Mouse (Mus musculus) G1E (cell line): ENCODE measurements at regions not wholly inside any gene's neighbourhood (a gene's known extent, or its start where the extent isn't known, plus 50 kb on each side); places are given as distances from the start of the nearest gene placed in this dataset.

Experiments used
- ATAC-seq: 2 replicates; pipeline ENCODE4 v1.8.0; 2016; ENCODE audit warnings: mild to moderate bottlenecking; ENCODE audit not compliant: insufficient number of reproducible peaks, poor library complexity, low FRiP score, severe bottlenecking; ENCODE audit errors: extremely low read depth
- DNase-seq: peaks from one replicate; pipeline ENCODE4 v3.0.0; 2012; ENCODE audit warnings: low spot score
- H3K27me3 ChIP-seq: 2 replicates; pipeline ENCODE4 v1.6.1; 2012; ENCODE audit warnings: mild to moderate bottlenecking, low read length, inconsistent platforms; ENCODE audit not compliant: insufficient read depth
- H3K36me3 ChIP-seq: replicated peaks from 2 replicates; pipeline ENCODE3; 2012; ENCODE audit warnings: mild to moderate bottlenecking, inconsistent platforms
- H3K4me1 ChIP-seq: 2 replicates; pipeline ENCODE4 v1.6.1; 2012; ENCODE audit warnings: low read depth, low read length, inconsistent platforms, mixed read lengths; ENCODE audit not compliant: insufficient read depth
- H3K4me3 ChIP-seq: 2 replicates; pipeline ENCODE4 v1.5.1; 2012; ENCODE audit warnings: low read depth, mild to moderate bottlenecking, inconsistent platforms, low read length, moderate library complexity, mixed read lengths
- H3K9me3 ChIP-seq: replicated peaks from 2 replicates; pipeline ENCODE4 v1.6.1; 2012; ENCODE audit warnings: inconsistent platforms
- CTCF ChIP-seq: IDR thresholded peaks from 2 replicates; pipeline ENCODE4 v1.5.1; 2012; ENCODE audit warnings: low read depth, low read length, inconsistent platforms, mixed read lengths
- GATA1 ChIP-seq: IDR thresholded peaks from 2 replicates; pipeline ENCODE4 v1.6.1; 2012; ENCODE audit warnings: borderline replicate concordance, low read length, inconsistent platforms, mixed read lengths
- GATA2 ChIP-seq: IDR thresholded peaks from 2 replicates; pipeline ENCODE4 v1.6.1; 2012; ENCODE audit warnings: low read depth, low read length, inconsistent platforms, borderline replicate concordance
- POLR2AphosphoS5 ChIP-seq: IDR thresholded peaks from 2 replicates; pipeline ENCODE4 v1.6.1; 2012; ENCODE audit warnings: low read depth, low read length, inconsistent platforms; ENCODE audit not compliant: insufficient replicate concordance
- TAL1 ChIP-seq: conservative IDR thresholded peaks from 2 replicates; pipeline ENCODE4 v1.6.1; 2012; ENCODE audit warnings: low read depth, low read length, inconsistent platforms, mixed read lengths

DNA sequence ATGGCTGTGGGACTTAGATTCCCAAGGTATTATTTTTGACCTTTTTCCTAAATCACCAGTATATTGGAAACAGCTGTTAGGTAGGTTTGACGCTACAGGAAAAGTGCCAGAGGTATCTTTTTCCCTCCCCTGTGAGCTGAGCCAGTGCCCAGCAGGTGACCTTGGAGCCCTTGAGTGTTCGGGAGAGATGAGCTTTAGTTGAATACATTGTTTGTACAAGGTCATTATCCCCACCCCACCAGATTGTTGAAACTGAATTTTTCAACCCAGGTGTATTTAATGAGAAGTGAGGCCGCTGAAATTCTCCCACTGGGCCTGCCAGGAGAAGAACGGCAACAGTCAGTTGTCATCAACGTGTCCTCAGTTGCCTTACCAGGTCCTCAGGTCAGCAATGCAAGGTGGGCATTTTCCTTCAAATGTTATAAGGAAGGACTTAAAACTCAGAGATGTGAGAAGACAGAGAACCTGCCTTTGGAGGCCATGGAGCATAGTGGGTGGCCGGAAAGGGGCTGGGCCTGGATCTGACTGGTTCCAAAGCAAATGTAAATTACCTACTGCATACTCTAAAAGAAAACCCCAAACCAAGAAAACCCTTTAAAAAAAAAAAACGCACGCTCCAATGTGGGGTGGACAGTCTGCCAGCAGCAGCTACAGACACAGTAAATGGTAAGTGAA lies 172.2 kb downstream of the Gm12728 start:
- TF ChIP-seq GATA2 (no peak), GATA1 (no peak), POLR2AphosphoS5 (no peak), CTCF (no peak), TAL1 (no peak)
- DNase-seq (no peak), ATAC-seq (no peak)
- Histone ChIP-seq H3K36me3 (no peaks in the 10 kb centered on the region), H3K4me3 (no peak overlapping the region), H3K9me3 (peaks cover 63% of the 10 kb centered on the region), H3K4me1 (no peaks in the 10 kb centered on the region), H3K27me3 (no peaks in the 10 kb centered on the region)

DNA sequence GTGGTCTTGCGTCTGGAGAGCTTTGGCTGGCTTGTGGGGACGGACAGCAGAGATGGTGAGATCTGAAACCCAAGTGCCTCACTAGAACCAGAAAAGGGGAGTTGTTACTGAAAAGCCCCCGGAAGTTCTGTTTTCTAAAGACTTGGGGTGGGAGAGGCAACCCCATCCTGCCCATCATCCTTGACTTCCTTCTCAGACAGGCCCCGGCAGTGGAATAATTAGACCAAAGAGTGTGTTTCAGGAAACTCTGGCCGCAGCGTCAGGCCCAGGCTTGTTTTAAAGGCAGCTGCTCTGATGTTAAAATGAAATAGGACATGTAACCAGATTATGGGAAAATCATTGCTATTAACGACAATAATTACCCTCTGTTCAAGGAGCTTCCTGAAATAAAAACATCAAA lies 172.9 kb downstream of the Gm12728 start:
- no peaks in the 10 kb centered on the region for H3K36me3 ChIP-seq
- no peak overlapping the region for H3K4me3 ChIP-seq
- TF ChIP-seq GATA1 (no peak), CTCF (no peak), POLR2AphosphoS5 (no peak), TAL1 (no peak), GATA2 (no peak)
- ATAC-seq (no peak), DNase-seq (no peak)
- no peaks in the 10 kb centered on the region for H3K4me1 ChIP-seq
- H3K9me3 ChIP-seq, result peaks cover 64% of the 10 kb centered on the region
- H3K27me3 ChIP-seq, result no peaks in the 10 kb centered on the region

DNA sequence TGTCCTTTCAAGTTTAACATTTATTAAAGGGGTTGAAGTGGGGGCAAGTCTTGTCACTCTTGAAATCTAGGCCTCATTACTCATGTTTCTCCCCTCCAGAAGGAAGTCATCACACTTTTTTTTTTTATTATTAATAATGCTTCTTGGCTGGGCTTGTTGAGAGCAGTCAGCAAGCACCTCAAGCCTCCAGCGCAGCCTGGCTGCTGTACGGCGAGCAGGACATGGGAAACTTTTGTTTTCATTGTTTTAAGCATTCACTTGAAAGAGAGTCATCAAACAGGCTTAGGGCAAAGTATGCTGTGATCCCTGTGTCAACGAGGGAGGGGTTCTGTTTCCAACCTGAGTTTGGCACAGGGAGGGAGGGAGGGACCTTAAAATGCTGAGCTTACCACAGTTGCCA lies 178.7 kb downstream of the Gm12728 start:
- Histone ChIP-seq H3K9me3 (peaks cover 48% of the 10 kb centered on the region), H3K4me3 (no peak overlapping the region), H3K4me1 (no peaks in the 10 kb centered on the region), H3K36me3 (no peaks in the 10 kb centered on the region), H3K27me3 (no peaks in the 10 kb centered on the region)
- no peak for TF ChIP-seq CTCF
- no peak for TF ChIP-seq POLR2AphosphoS5
- TF ChIP-seq GATA2, result no peak
- TF ChIP-seq GATA1, result no peak
- no peak for TF ChIP-seq TAL1
- no peak for DNase-seq
- ATAC-seq, result no peak

DNA sequence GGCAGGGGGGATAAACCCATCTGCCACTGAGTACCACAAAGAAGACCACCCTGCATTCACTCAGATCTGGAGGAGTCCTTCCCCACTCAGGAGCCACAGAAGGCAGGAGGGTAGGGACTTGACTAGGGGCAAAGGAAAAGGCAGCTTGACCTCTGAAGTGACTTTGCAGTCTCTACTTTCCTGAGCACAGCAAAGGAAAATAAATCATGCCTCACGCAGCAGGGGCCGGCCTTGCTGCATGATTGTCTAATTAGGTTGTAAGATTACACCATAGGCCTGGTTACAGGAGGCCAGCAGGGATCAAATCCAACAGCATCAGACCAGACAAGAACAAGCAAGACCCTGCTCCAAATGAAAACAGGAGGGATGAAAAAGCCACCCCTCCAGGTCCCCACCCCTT lies 180.0 kb downstream of the Gm12728 start:
- ATAC-seq (no peak), DNase-seq (no peak)
- no peak for TF ChIP-seq POLR2AphosphoS5
- TF ChIP-seq GATA2, result no peak
- Histone ChIP-seq H3K36me3 (no peaks in the 10 kb centered on the region), H3K4me3 (no peak overlapping the region), H3K9me3 (peaks cover 45% of the 10 kb centered on the region), H3K4me1 (no peaks in the 10 kb centered on the region), H3K27me3 (no peaks in the 10 kb centered on the region)

DNA sequence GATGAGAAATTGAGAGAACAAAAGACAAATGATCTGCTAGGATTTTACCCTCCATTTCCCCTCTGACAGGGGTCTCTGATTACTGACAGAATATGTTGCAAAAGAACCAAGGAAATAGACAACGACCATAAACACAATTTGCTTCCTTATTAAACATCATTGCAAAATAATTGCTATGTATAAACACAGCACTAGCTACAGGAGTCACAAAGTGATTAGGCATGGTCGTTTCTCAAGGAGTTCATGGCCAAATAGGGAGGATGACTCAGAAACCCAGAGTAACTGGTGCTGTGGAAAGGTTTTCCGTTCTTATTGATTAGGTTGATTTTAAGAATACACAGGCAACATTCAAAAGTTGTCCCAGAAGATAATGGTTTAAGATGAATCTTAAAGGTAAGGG lies 180.4 kb downstream of the Gm12728 start:
- no peak overlapping the region for H3K4me3 ChIP-seq
- H3K9me3 ChIP-seq, result peaks cover 42% of the 10 kb centered on the region
- no peaks in the 10 kb centered on the region for H3K27me3 ChIP-seq
- DNase-seq (no peak), ATAC-seq (no peak)
- TF ChIP-seq CTCF (no peak), POLR2AphosphoS5 (no peak), GATA2 (no peak), TAL1 (no peak), GATA1 (no peak)
- H3K36me3 ChIP-seq, result no peaks in the 10 kb centered on the region
- H3K4me1 ChIP-seq, result no peaks in the 10 kb centered on the region

DNA sequence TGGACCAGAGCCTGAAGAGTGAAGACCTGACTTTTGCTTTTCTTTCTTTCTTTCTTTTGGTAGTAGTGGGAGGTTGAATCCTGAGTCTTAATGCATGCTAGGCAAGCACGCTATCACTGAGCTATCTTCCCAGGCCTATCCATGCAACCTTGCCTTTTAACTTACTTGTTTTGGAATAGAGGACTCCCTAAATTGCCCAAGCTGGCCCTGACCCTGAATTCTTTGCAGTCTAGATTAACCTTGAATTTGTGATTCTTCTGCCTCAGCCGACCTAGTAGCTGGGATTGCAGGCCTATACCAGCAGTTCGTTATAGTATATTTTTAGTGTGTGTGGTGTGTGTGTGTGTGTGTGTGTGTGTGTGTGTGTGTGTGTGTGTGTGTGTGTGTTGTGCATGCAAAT lies 183.1 kb downstream of the Gm12728 start:
- TF ChIP-seq POLR2AphosphoS5 (no peak), CTCF (no peak), GATA1 (no peak), TAL1 (no peak), GATA2 (no peak)
- ATAC-seq (no peak), DNase-seq (no peak)
- no peak overlapping the region for H3K4me3 ChIP-seq
- peaks cover 37% of the 10 kb centered on the region for H3K9me3 ChIP-seq
- H3K27me3 ChIP-seq, result no peaks in the 10 kb centered on the region
- no peaks in the 10 kb centered on the region for H3K4me1 ChIP-seq
- no peaks in the 10 kb centered on the region for H3K36me3 ChIP-seq
